Mouse (Mus musculus) C2C12 (cell line): ENCODE results near the gene Emsy.

Experiments used
- CEBPB ChIP-seq: IDR thresholded peaks from one replicate; pipeline ENCODE4 v1.6.1; 2011; ENCODE audit warnings: low read depth, mild to moderate bottlenecking, control low read depth, moderate library complexity
- CTCF ChIP-seq: IDR thresholded peaks from one replicate; pipeline ENCODE4 v1.5.1; 2011; ENCODE audit not compliant: control insufficient read depth, insufficient read depth, insufficient read length
- FOSL1 ChIP-seq: IDR thresholded peaks from one replicate; pipeline ENCODE4 v1.8.0; 2011; ENCODE audit warnings: mild to moderate bottlenecking, low read length; ENCODE audit not compliant: poor library complexity, insufficient read depth, severe bottlenecking
- MAX ChIP-seq: IDR thresholded peaks from one replicate; pipeline ENCODE4 v1.6.1; 2011; ENCODE audit warnings: mild to moderate bottlenecking, control low read depth
- USF1 ChIP-seq: IDR thresholded peaks from one replicate; pipeline ENCODE4 v1.6.1; 2011; ENCODE audit warnings: low read depth, mild to moderate bottlenecking, control low read depth, moderate library complexity

- TF ChIP-seq CTCF: no peak
- TF ChIP-seq FOSL1: no peak
- TF ChIP-seq USF1: no peak
- TF ChIP-seq CEBPB: no peak
- no peak for TF ChIP-seq MAX
Measured at GRCm38 (mm10) chr7:98629947-98630346, 26.6 kb downstream of the Emsy start.
